ENCODE assay signal across 25 mouse cellular contexts in genomic region chr7:77129045-77129444, GRCm38 (mm10).
A peak's percentile ranks its signal among the peaks of the same experiment; 100 is the strongest.
DNase-seq lines count a peak whose midpoint lies in the region; ATAC-seq lines count a peak whose summit lies in the region.
"Had no signal": no experiment of that assay in that cellular context is flagged by ENCODE, and none has a peak within 500 bp of the region (broad histone marks: within the 10 kb centered on the region; RNA-seq: fewer than 3 reads in every experiment).

No protein-coding gene starts in this region.

- H3K4me1 ChIP-seq in embryonic facial prominence, embryonic 14.5 days (ENCODE audit: control insufficient read depth, insufficient read depth, low read length) = 0 out of 2 replicates have a peak, but pooled peaks cover 5% of the 10 kb centered on the region
- peaks cover 9% of the 10 kb centered on the region for H3K4me1 ChIP-seq in embryonic facial prominence, embryonic 10.5 days
- H3K4me1 ChIP-seq in intestine, embryonic 16.5 days (ENCODE audit: control insufficient read depth, insufficient read depth, low read length) = no peaks in the 10 kb centered on the region
- H3K4me1 ChIP-seq in intestine, embryonic 15.5 days (replicated peaks) = no peaks in the 10 kb centered on the region
- H3K4me1 ChIP-seq: limb, embryonic 15.5 days had no signal

- H3K4me2 ChIP-seq in embryonic facial prominence, embryonic 14.5 days (ENCODE audit: low read depth, low read length) = no peak overlapping the region
- no peak overlapping the region for H3K4me2 ChIP-seq in intestine, embryonic 16.5 days (ENCODE audit: low read depth, low read length)
- H3K4me2 ChIP-seq in intestine, embryonic 15.5 days (replicated peaks) = no peak overlapping the region
- H3K4me2 ChIP-seq: heart, embryonic 12.5 days; limb, embryonic 15.5 days; lung, embryonic 14.5 days; midbrain, embryonic 15.5 days; neural tube, embryonic 12.5 days had no signal

- H3K27ac ChIP-seq in embryonic facial prominence, embryonic 14.5 days (replicated peaks; ENCODE audit: low read depth, low read length) = no peak overlapping the region
- no peak overlapping the region for H3K27ac ChIP-seq in embryonic facial prominence, embryonic 10.5 days (replicated peaks)
- H3K27ac ChIP-seq in intestine, embryonic 16.5 days (ENCODE audit: low read length) = peak overlapping the region; percentile 14; the same call in 1 of the 2 replicates
- no peak overlapping the region for H3K27ac ChIP-seq in intestine, embryonic 15.5 days
- H3K27ac ChIP-seq: gastrocnemius, adult 2 months; limb, embryonic 15.5 days; liver, embryonic 14.5 days; midbrain, embryonic 15.5 days; neural tube, embryonic 12.5 days had no signal

- no peaks in the 10 kb centered on the region for H3K9me3 ChIP-seq in embryonic facial prominence, embryonic 14.5 days (ENCODE audit: control insufficient read depth, low read length)
- H3K9me3 ChIP-seq in embryonic facial prominence, embryonic 10.5 days = no peaks in the 10 kb centered on the region
- H3K9me3 ChIP-seq in intestine, embryonic 16.5 days (ENCODE audit: control insufficient read depth, low read length) = no peaks in the 10 kb centered on the region
- H3K9me3 ChIP-seq in intestine, embryonic 15.5 days = no peaks in the 10 kb centered on the region
- H3K9me3 ChIP-seq: heart, embryonic 12.5 days; limb, embryonic 15.5 days; midbrain, embryonic 15.5 days; neural tube, embryonic 12.5 days had no signal

- 35% methylated on average over 1 of the region's 1 CpGs for WGBS in embryonic facial prominence, embryonic 14.5 days
- 81% methylated on average over 1 of the region's 1 CpGs for WGBS in embryonic facial prominence, embryonic 10.5 days
- WGBS in intestine, embryonic 16.5 days = 52% methylated on average over 1 of the region's 1 CpGs
- WGBS in intestine, embryonic 15.5 days = 33% methylated on average over 1 of the region's 1 CpGs

- intact Hi-C loops in left cerebral cortex, postnatal 4 days (cut with DNase I) = no loop called here
- intact Hi-C loops in heart, postnatal 14 days (cut with DNase I) = no loop called here

- peak; percentile 31 for DNase-seq in embryonic facial prominence, embryonic 14.5 days (ENCODE audit: low spot score)
- no peak for DNase-seq in embryonic facial prominence, embryonic 10.5 days (ENCODE audit: low spot score)
- peak; percentile 3 for DNase-seq in left cerebral cortex, postnatal 4 days
- DNase-seq in left cerebral cortex, adult 8-10 months (ENCODE audit: low spot score in 2 of 2) = no peak
- no peak for DNase-seq in heart, postnatal 14 days
- DNase-seq: adrenal gland, postnatal 25 days; cerebellum, adult 11 months; cerebellum, postnatal 14 days; gastrocnemius, adult 2 months; heart, adult 11 months; kidney, adult 2 months; kidney, postnatal 10 days; lung, embryonic 14.5 days; lung, postnatal 4 days; right cerebral cortex, postnatal 14 days; spleen, adult 18-20 months had no signal

- no peak overlapping the region for H3K9ac ChIP-seq in embryonic facial prominence, embryonic 14.5 days (ENCODE audit: low read depth, low read length)
- no peak overlapping the region for H3K9ac ChIP-seq in intestine, embryonic 16.5 days (ENCODE audit: low read depth, low read length)
- no peak overlapping the region for H3K9ac ChIP-seq in intestine, embryonic 15.5 days
- H3K9ac ChIP-seq: heart, embryonic 12.5 days; limb, embryonic 15.5 days; liver, embryonic 14.5 days; lung, embryonic 14.5 days; midbrain, embryonic 15.5 days; neural tube, embryonic 12.5 days had no signal

- H3K27me3 ChIP-seq in embryonic facial prominence, embryonic 14.5 days (replicated peaks; ENCODE audit: control insufficient read depth, insufficient read depth, low read length) = no peaks in the 10 kb centered on the region
- no peaks in the 10 kb centered on the region for H3K27me3 ChIP-seq in embryonic facial prominence, embryonic 10.5 days (replicated peaks; ENCODE audit: low read depth, poor library complexity, severe bottlenecking)
- H3K27me3 ChIP-seq in intestine, embryonic 16.5 days (replicated peaks; ENCODE audit: control insufficient read depth, insufficient read depth, low read length) = no peaks in the 10 kb centered on the region
- H3K27me3 ChIP-seq in intestine, embryonic 15.5 days (replicated peaks) = no peaks in the 10 kb centered on the region
- H3K27me3 ChIP-seq: heart, embryonic 12.5 days; limb, embryonic 15.5 days; midbrain, embryonic 15.5 days; neural tube, embryonic 12.5 days had no signal

- no peak for ATAC-seq in embryonic facial prominence, embryonic 14.5 days (ENCODE audit: low read depth)
- ATAC-seq in intestine, embryonic 16.5 days = no peak
- no peak for ATAC-seq in intestine, embryonic 15.5 days
- ATAC-seq: CD4-positive, CD25-positive, alpha-beta regulatory T cell, adult 4 months; forebrain, embryonic 16.5 days; midbrain, embryonic 15.5 days had no signal

- no peak overlapping the region for H3K4me3 ChIP-seq in embryonic facial prominence, embryonic 14.5 days (ENCODE audit: low read depth, low read length)
- H3K4me3 ChIP-seq in embryonic facial prominence, embryonic 10.5 days = no peak overlapping the region
- no peak overlapping the region for H3K4me3 ChIP-seq in intestine, embryonic 16.5 days (ENCODE audit: low read length)
- H3K4me3 ChIP-seq in intestine, embryonic 15.5 days (replicated peaks) = no peak overlapping the region
- H3K4me3 ChIP-seq: gastrocnemius, adult 2 months; heart, embryonic 12.5 days; limb, embryonic 15.5 days; midbrain, embryonic 15.5 days; neural tube, embryonic 12.5 days had no signal

- no peaks in the 10 kb centered on the region for H3K36me3 ChIP-seq in embryonic facial prominence, embryonic 14.5 days (ENCODE audit: control insufficient read depth, insufficient read depth, low read length)
- H3K36me3 ChIP-seq in embryonic facial prominence, embryonic 10.5 days (replicated peaks) = no peaks in the 10 kb centered on the region
- no peaks in the 10 kb centered on the region for H3K36me3 ChIP-seq in intestine, embryonic 16.5 days (ENCODE audit: control insufficient read depth, insufficient read depth, low read length)
- H3K36me3 ChIP-seq in intestine, embryonic 15.5 days = no peaks in the 10 kb centered on the region
- H3K36me3 ChIP-seq: heart, embryonic 12.5 days; limb, embryonic 15.5 days; midbrain, embryonic 15.5 days; neural tube, embryonic 12.5 days had no signal

Comparison
In these comparisons a context has a peak if more than half of its experiments do, and no peak if none do; other contexts are left out.
1. DNase-seq: peak in embryonic facial prominence, embryonic 14.5 days (single experiment) and left cerebral cortex, postnatal 4 days (single experiment); none in embryonic facial prominence, embryonic 10.5 days (single experiment), left cerebral cortex, adult 8-10 months (0 of 2) and heart, postnatal 14 days (0 of 2).